Mouse (Mus musculus) G1E (cell line): ENCODE data around the gene Foxn4.

Experiments used
- CTCF ChIP-seq: IDR thresholded peaks from 2 replicates; pipeline ENCODE4 v1.5.1; 2012; ENCODE audit warnings: low read depth, low read length, inconsistent platforms, mixed read lengths
- GATA1 ChIP-seq: IDR thresholded peaks from 2 replicates; pipeline ENCODE4 v1.6.1; 2012; ENCODE audit warnings: borderline replicate concordance, low read length, inconsistent platforms, mixed read lengths
- GATA2 ChIP-seq: IDR thresholded peaks from 2 replicates; pipeline ENCODE4 v1.6.1; 2012; ENCODE audit warnings: low read depth, low read length, inconsistent platforms, borderline replicate concordance
- POLR2AphosphoS5 ChIP-seq: IDR thresholded peaks from 2 replicates; pipeline ENCODE4 v1.6.1; 2012; ENCODE audit warnings: low read depth, low read length, inconsistent platforms; ENCODE audit not compliant: insufficient replicate concordance
- TAL1 ChIP-seq: conservative IDR thresholded peaks from 2 replicates; pipeline ENCODE4 v1.6.1; 2012; ENCODE audit warnings: low read depth, low read length, inconsistent platforms, mixed read lengths

- TF ChIP-seq CTCF (no peak), GATA1 (no peak), GATA2 (no peak), TAL1 (no peak), POLR2AphosphoS5 (no peak)
Measured at GRCm38 (mm10) chr5:114308765-114309679, 35.4 kb upstream of the Foxn4 start.
